Mouse (Mus musculus): ENCODE results near the gene Apoe.

Apoe gene
- long read RNA-seq, experiment 1, transcript Apoe-206 (4 exons, 1,408 nt) = major isoform, 2,670 of 2,811 reads
- long read RNA-seq, experiment 1, transcript Apoe-205 (3 exons, 1,221 nt) = minor isoform, 79 of 2,811 reads
- long read RNA-seq, experiment 1, partial matches to known transcripts = 17 of 2,811 reads
- long read RNA-seq, experiment 1, other reads (novel, unspliced or antisense) = 39 of 2,811 reads
- long read RNA-seq, experiment 2, transcript Apoe-205 (3 exons, 1,221 nt) = minor isoform, 72 of 2,267 reads
- long read RNA-seq, experiment 2, transcript Apoe-206 (4 exons, 1,408 nt) = major isoform, 2,151 of 2,267 reads
- long read RNA-seq, experiment 2, partial matches to known transcripts = 13 of 2,267 reads
- long read RNA-seq, experiment 2, other reads (novel, unspliced or antisense) = 26 of 2,267 reads

GRCm38 (mm10) chr7:19698907-19699826, at the start of gene Apoe:
Apoe (minus strand) TSS chr7:19699188.
- intact Hi-C loops (cut with DNase I) = no loop called here

GRCm38 (mm10) chr7:19747420-19748218, 48.6 kb upstream of the Apoe start:
- intact Hi-C loops (cut with DNase I) = loop anchor here (5.0 kb wide), 1 partner anchor 35 kb away; no protein-coding TSS in a partner anchor

GRCm38 (mm10) chr7:19746426-19747201, 47.6 kb upstream of the Apoe start:
- intact Hi-C loops (cut with DNase I) = loop anchor here (5.0 kb wide), 1 partner anchor 34 kb away; no protein-coding TSS in a partner anchor

- intact Hi-C loops (cut with DNase I) = loop anchor here (5.0 kb wide), 1 partner anchor 34 kb away; no protein-coding TSS in a partner anchor
These were observed 47.0 kb upstream of the Apoe start for GRCm38 (mm10) chr7:19745971-19746370.

GRCm38 (mm10) chr7:19744590-19745385, 45.8 kb upstream of the Apoe start:
- intact Hi-C loops (cut with DNase I) = loop anchor here (5.0 kb wide), 1 partner anchor 32 kb away; no protein-coding TSS in a partner anchor

GRCm38 (mm10) chr7:19743791-19744190, 44.8 kb upstream of the Apoe start:
- intact Hi-C loops (cut with DNase I) = no loop called here

- intact Hi-C loops (cut with DNase I) = no loop called here
These were observed 43.5 kb upstream of the Apoe start for GRCm38 (mm10) chr7:19742468-19742867.

- intact Hi-C loops (cut with DNase I) = no loop called here
These were observed 42.5 kb upstream of the Apoe start for GRCm38 (mm10) chr7:19741329-19742031.

- intact Hi-C loops (cut with DNase I) = no loop called here
These were observed 41.3 kb upstream of the Apoe start for GRCm38 (mm10) chr7:19740269-19740668.

- intact Hi-C loops (cut with DNase I) = no loop called here
These were observed 39.8 kb upstream of the Apoe start for GRCm38 (mm10) chr7:19738771-19739170.

GRCm38 (mm10) chr7:19736389-19737057, 37.5 kb upstream of the Apoe start:
- intact Hi-C loops (cut with DNase I) = no loop called here

GRCm38 (mm10) chr7:19734178-19734666, 35.2 kb upstream of the Apoe start:
- intact Hi-C loops (cut with DNase I) = no loop called here

GRCm38 (mm10) chr7:19726541-19726940, 27.6 kb upstream of the Apoe start:
- intact Hi-C loops (cut with DNase I) = no loop called here

GRCm38 (mm10) chr7:19724167-19724566, 25.2 kb upstream of the Apoe start:
- intact Hi-C loops (cut with DNase I) = no loop called here

- intact Hi-C loops (cut with DNase I) = no loop called here
These were observed 23.8 kb upstream of the Apoe start for GRCm38 (mm10) chr7:19722754-19723195.

- intact Hi-C loops (cut with DNase I) = no loop called here
These were observed 20.2 kb upstream of the Apoe start for GRCm38 (mm10) chr7:19719200-19719599.

- intact Hi-C loops (cut with DNase I) = no loop called here
These were observed 19.4 kb upstream of the Apoe start for GRCm38 (mm10) chr7:19718297-19718952.

Data from adrenal gland (tissue).